Mouse (Mus musculus) stomach, embryonic 16.5 days (tissue): ENCODE data around the gene 1700011L22Rik. TPM values are rescaled to one million over a fixed set of nuclear protein-coding genes. Genes with fewer than 3 reads are reported as not detected.

Source experiments
- ATAC-seq: fragments of 200-750 bp; cut with Nextera tagmentation; 2 replicates; pipeline ENCODE4 v1.8.0; 2017; ENCODE audit warnings: moderate number of reproducible peaks, moderate TSS enrichment; ENCODE audit not compliant: insufficient read depth, low FRiP score
- H3K27ac ChIP-seq: fragments of 300-500 bp; sonication (generic); 2 replicates; pipeline ENCODE4 v1.5.1; 2014; ENCODE audit warnings: low read length
- H3K27me3 ChIP-seq: fragments of 300-500 bp; sonication (generic); 2 replicates; pipeline ENCODE4 v1.6.1; 2014; ENCODE audit warnings: low read length, control low read depth, mixed read lengths; ENCODE audit not compliant: control insufficient read depth, insufficient read depth
- H3K36me3 ChIP-seq: fragments of 300-500 bp; sonication (generic); 2 replicates; pipeline ENCODE4 v1.6.1; 2014; ENCODE audit warnings: low read length; ENCODE audit not compliant: control insufficient read depth, insufficient read depth
- H3K4me1 ChIP-seq: fragments of 300-500 bp; sonication (generic); 2 replicates; pipeline ENCODE4 v1.6.1; 2014; ENCODE audit warnings: low read length, control low read depth, mixed read lengths; ENCODE audit not compliant: control insufficient read depth, insufficient read depth
- H3K4me2 ChIP-seq: fragments of 300-500 bp; sonication (generic); 2 replicates; pipeline ENCODE4 v1.6.1; 2014; ENCODE audit warnings: low read depth, low read length, mixed read lengths
- H3K4me3 ChIP-seq: fragments of 300-500 bp; sonication (generic); replicated peaks from 2 replicates; pipeline ENCODE4 v1.5.1; 2014; ENCODE audit warnings: mild to moderate bottlenecking, low read length
- H3K9ac ChIP-seq: fragments of 300-500 bp; sonication (generic); 2 replicates; pipeline ENCODE4 v1.6.1; 2014; ENCODE audit warnings: low read length
- H3K9me3 ChIP-seq: fragments of 300-500 bp; sonication (generic); replicated peaks from 2 replicates; pipeline ENCODE4 v1.6.1; 2016; ENCODE audit warnings: low read length, control low read depth; ENCODE audit not compliant: control insufficient read depth
- WGBS: fragments of 180-500 bp; shearing (Covaris S2); extraction: QIAGEN DNeasy Blood & Tissue Kit; methylation state at CpG from one replicate; pipeline ENCODE4 v1.1.7; 2014; 5-methylcytosine and 5-hydroxymethylcytosine counted together
- polyA plus RNA-seq: library from polyadenylated mRNA; unstranded; fragments of >200 nt; fragmentation: Nextera tagmentation; extraction: Ambion mirVana; gene quantifications from 2 replicates; pipeline ENCODE4 v1.2.1, GENCODE M21; 2015

Gene 1700011L22Rik
- polyA plus RNA-seq, 1 experiment from 2014 or later, result not detected

GRCm38 (mm10) chr8:79208181-79208580 lies 40.2 kb downstream of the 1700011L22Rik start:
- WGBS, result 45% methylated on average over 3 of the region's 3 CpGs
- ATAC-seq, result no peak

GRCm38 (mm10) chr8:79206895-79207294 lies 41.5 kb downstream of the 1700011L22Rik start:
- ATAC-seq, result no peak
- H3K36me3 ChIP-seq, result no peaks in the 10 kb centered on the region
- WGBS, result 58% methylated on average over 4 of the region's 4 CpGs
- H3K27me3 ChIP-seq, result no peaks in the 10 kb centered on the region
- H3K4me1 ChIP-seq, result peaks cover 25% of the 10 kb centered on the region
- no peak overlapping the region for H3K4me3 ChIP-seq
- H3K9ac ChIP-seq, result no peak overlapping the region
- no peak overlapping the region for H3K4me2 ChIP-seq
- peak overlapping the region; percentile 95 for H3K27ac ChIP-seq
- no peaks in the 10 kb centered on the region for H3K9me3 ChIP-seq

More at GRCm38 (mm10) chr8:79208181-79208580, 40.2 kb downstream of the 1700011L22Rik start:
- Histone ChIP-seq H3K27ac (peak overlapping the region; percentile 95; the same call in 1 of the 2 replicates), H3K4me3 (no peak overlapping the region), H3K36me3 (no peaks in the 10 kb centered on the region), H3K9me3 (no peaks in the 10 kb centered on the region), H3K4me1 (peaks cover 25% of the 10 kb centered on the region), H3K4me2 (no peak overlapping the region), H3K27me3 (no peaks in the 10 kb centered on the region), H3K9ac (no peak overlapping the region)

GRCm38 (mm10) chr8:79201446-79202147 lies 46.8 kb downstream of the 1700011L22Rik start:
- 0 out of 2 replicates have a peak overlapping the region, but pooled peaks have one; percentile 15 for H3K9ac ChIP-seq
- ATAC-seq, result no peak
- no peaks in the 10 kb centered on the region for H3K27me3 ChIP-seq
- no peaks in the 10 kb centered on the region for H3K36me3 ChIP-seq
- H3K27ac ChIP-seq, result no peak overlapping the region
- no peak overlapping the region for H3K4me3 ChIP-seq
- WGBS, result 53% methylated on average over 11 of the region's 11 CpGs
- no peak overlapping the region for H3K4me2 ChIP-seq
- H3K9me3 ChIP-seq, result no peaks in the 10 kb centered on the region
- H3K4me1 ChIP-seq, result 0 out of 2 replicates have a peak, but pooled peaks cover 7% of the 10 kb centered on the region

GRCm38 (mm10) chr8:79198675-79199074 lies 49.7 kb downstream of the 1700011L22Rik start:
- WGBS, result 66% methylated on average over 3 of the region's 3 CpGs
- Histone ChIP-seq H3K27ac (no peak overlapping the region), H3K36me3 (no peaks in the 10 kb centered on the region), H3K4me1 (0 out of 2 replicates have a peak, but pooled peaks cover 7% of the 10 kb centered on the region), H3K4me2 (no peak overlapping the region), H3K4me3 (no peak overlapping the region), H3K9ac (no peak overlapping the region), H3K9me3 (no peaks in the 10 kb centered on the region), H3K27me3 (no peaks in the 10 kb centered on the region)
- no peak for ATAC-seq

- H3K9me3 ChIP-seq, result no peaks in the 10 kb centered on the region
- 78% methylated on average over 4 of the region's 4 CpGs for WGBS
- no peak overlapping the region for H3K4me2 ChIP-seq
- no peak overlapping the region for H3K27ac ChIP-seq
- H3K9ac ChIP-seq, result no peak overlapping the region
- H3K27me3 ChIP-seq, result no peaks in the 10 kb centered on the region
- H3K36me3 ChIP-seq, result no peaks in the 10 kb centered on the region
- H3K4me3 ChIP-seq, result no peak overlapping the region
- 0 out of 2 replicates have a peak, but pooled peaks cover 6% of the 10 kb centered on the region for H3K4me1 ChIP-seq
- no peak for ATAC-seq
Measured at GRCm38 (mm10) chr8:79196481-79196880, 51.9 kb downstream of the 1700011L22Rik start.

- Histone ChIP-seq H3K27me3 (no peaks in the 10 kb centered on the region), H3K27ac (no peak overlapping the region), H3K4me3 (no peak overlapping the region), H3K9me3 (no peaks in the 10 kb centered on the region), H3K4me2 (no peak overlapping the region), H3K4me1 (no peaks in the 10 kb centered on the region), H3K36me3 (peaks cover 6% of the 10 kb centered on the region; the same call in 1 of the 2 replicates), H3K9ac (no peak overlapping the region)
- ATAC-seq, result no peak
- 92% methylated on average over 10 of the region's 10 CpGs for WGBS
Measured at GRCm38 (mm10) chr8:79190071-79190470, 58.3 kb downstream of the 1700011L22Rik start.

GRCm38 (mm10) chr8:79185488-79185887 lies 62.9 kb downstream of the 1700011L22Rik start:
- 74% methylated on average over 7 of the region's 7 CpGs for WGBS
- Histone ChIP-seq H3K27me3 (no peaks in the 10 kb centered on the region), H3K9ac (no peak overlapping the region), H3K36me3 (peaks cover 10% of the 10 kb centered on the region), H3K27ac (no peak overlapping the region), H3K4me3 (no peak overlapping the region), H3K4me2 (no peak overlapping the region), H3K9me3 (no peaks in the 10 kb centered on the region), H3K4me1 (no peaks in the 10 kb centered on the region)
- ATAC-seq, result no peak

- no peak overlapping the region for H3K4me2 ChIP-seq
- H3K4me1 ChIP-seq, result no peaks in the 10 kb centered on the region
- ATAC-seq, result no peak
- peaks cover 5% of the 10 kb centered on the region; the same call in 1 of the 2 replicates for H3K36me3 ChIP-seq
- H3K9ac ChIP-seq, result no peak overlapping the region
- H3K27me3 ChIP-seq, result no peaks in the 10 kb centered on the region
- 84% methylated on average over 6 of the region's 6 CpGs for WGBS
- H3K9me3 ChIP-seq, result no peaks in the 10 kb centered on the region
- H3K27ac ChIP-seq, result no peak overlapping the region
- H3K4me3 ChIP-seq, result no peak overlapping the region
Measured at GRCm38 (mm10) chr8:79179678-79180077, 68.7 kb downstream of the 1700011L22Rik start.

- ATAC-seq, result no peak
- Histone ChIP-seq H3K4me3 (no peak overlapping the region), H3K9ac (no peak overlapping the region), H3K27me3 (no peaks in the 10 kb centered on the region), H3K4me1 (no peaks in the 10 kb centered on the region), H3K9me3 (no peaks in the 10 kb centered on the region), H3K27ac (no peak overlapping the region), H3K36me3 (peaks cover 5% of the 10 kb centered on the region; the same call in 1 of the 2 replicates), H3K4me2 (no peak overlapping the region)
- WGBS, result 50% methylated on average over 4 of the region's 4 CpGs
Measured at GRCm38 (mm10) chr8:79175991-79176390, 72.4 kb downstream of the 1700011L22Rik start.
